ENCODE assay signal across 8 mouse cellular contexts in the genomic region with DNA sequence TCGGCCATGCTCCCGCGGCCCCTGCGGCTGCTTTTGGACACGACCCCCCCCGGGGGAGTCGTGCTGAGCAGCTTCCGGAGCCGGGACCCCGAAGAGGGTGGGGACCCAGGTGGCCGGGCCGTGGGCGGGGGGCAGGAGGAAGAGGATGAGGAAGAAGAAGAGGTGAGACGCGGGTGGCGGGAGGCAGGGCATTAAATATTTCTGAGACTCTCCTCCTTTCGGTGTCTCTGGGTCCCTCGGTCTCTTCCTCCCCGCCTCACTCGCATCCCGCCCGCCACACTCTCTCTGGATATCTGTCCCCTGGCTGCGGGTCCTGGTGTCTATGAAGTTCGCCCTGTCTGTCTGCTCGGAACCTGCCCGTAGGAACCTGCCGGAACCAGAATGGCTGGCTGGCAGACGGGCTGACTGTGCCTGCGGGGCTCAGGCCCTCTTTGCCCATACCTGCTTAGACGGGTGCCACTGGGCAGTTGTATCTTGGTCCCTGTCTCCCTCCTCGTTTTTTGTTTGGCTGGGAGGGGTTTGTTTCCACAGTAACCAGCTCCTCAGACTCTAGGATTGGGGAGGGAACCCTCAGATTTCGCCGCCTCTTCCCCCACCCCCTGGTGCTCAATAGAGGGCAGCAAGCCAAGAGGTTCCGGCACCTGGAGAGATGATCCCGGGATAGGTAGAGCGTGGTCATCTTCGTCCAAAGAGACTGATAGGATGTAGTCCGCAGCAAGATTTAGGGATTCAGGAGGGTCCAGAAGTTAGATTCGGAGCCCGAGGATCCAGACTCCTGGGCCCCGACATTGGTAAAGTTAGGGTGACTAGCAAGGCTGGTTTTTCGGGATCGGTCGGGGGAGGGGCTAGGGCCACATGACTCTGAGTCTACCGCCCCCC. TPM values are rescaled to one million over a fixed set of nuclear protein-coding genes. Genes with fewer than 3 reads are reported as not detected.
DNase-seq lines count a peak whose midpoint lies in the region; ATAC-seq and TF ChIP-seq lines count a peak whose summit lies in the region.

No protein-coding gene starts in this region.

- peak overlapping the region; percentile 83 for H3K27ac ChIP-seq in intestine, postnatal 0 days (ENCODE audit: low read depth, low read length)
- H3K27ac ChIP-seq in midbrain, embryonic 16.5 days (ENCODE audit: low read length) = peak overlapping the region; percentile 94
- H3K27ac ChIP-seq in thymus, adult 2 months (ENCODE audit: control insufficient read depth, insufficient read depth, low read length) = peak overlapping the region; percentile 93

- H3K27me3 ChIP-seq in intestine, postnatal 0 days (replicated peaks; ENCODE audit: control insufficient read depth, insufficient read depth, low read length) = no peaks in the 10 kb centered on the region
- no peaks in the 10 kb centered on the region for H3K27me3 ChIP-seq in midbrain, embryonic 16.5 days (ENCODE audit: control insufficient read depth, insufficient read depth, low read depth, low read length)
- H3K27me3 ChIP-seq in thymus, adult 2 months (ENCODE audit: control insufficient read depth, insufficient read depth, low read length) = no peaks in the 10 kb centered on the region

- peak overlapping the region; percentile 81 for H3K9ac ChIP-seq in intestine, postnatal 0 days (ENCODE audit: low read depth, low read length)
- peak overlapping the region; percentile 92 for H3K9ac ChIP-seq in midbrain, embryonic 16.5 days (ENCODE audit: low read depth, low read length)

- peaks cover 42% of the 10 kb centered on the region for H3K36me3 ChIP-seq in intestine, postnatal 0 days (ENCODE audit: control insufficient read depth, insufficient read depth)
- H3K36me3 ChIP-seq in midbrain, embryonic 16.5 days (ENCODE audit: control insufficient read depth, insufficient read depth, low read length) = peaks cover 9% of the 10 kb centered on the region
- H3K36me3 ChIP-seq in thymus, adult 2 months (ENCODE audit: control insufficient read depth, insufficient read depth, low read length) = peaks cover 6% of the 10 kb centered on the region; the same call in 1 of the 2 replicates

- H3K4me2 ChIP-seq in intestine, postnatal 0 days (replicated peaks; ENCODE audit: low read depth) = peak overlapping the region; percentile 100
- H3K4me2 ChIP-seq in midbrain, embryonic 16.5 days (ENCODE audit: low read length) = peak overlapping the region; percentile 99

- H3K4me3 ChIP-seq in intestine, postnatal 0 days (ENCODE audit: low read depth, low read length) = peak overlapping the region; percentile 81
- peak overlapping the region; percentile 88 for H3K4me3 ChIP-seq in midbrain, embryonic 16.5 days (ENCODE audit: low read depth, low read length)
- H3K4me3 ChIP-seq in thymus, adult 2 months (ENCODE audit: control insufficient read depth, insufficient read depth, low read length) = peak overlapping the region; percentile 75

- TF ChIP-seq POLR2A in thymus, adult 2 months (IDR thresholded peaks at IDR 0.05; ENCODE audit: control insufficient read depth, extremely low read depth, insufficient read depth, low read length, poor library complexity) = 0 out of 2 replicates have a peak, but pooled peaks have one; percentile 7

- H3K9me3 ChIP-seq in intestine, postnatal 0 days (ENCODE audit: control insufficient read depth) = no peaks in the 10 kb centered on the region
- no peaks in the 10 kb centered on the region for H3K9me3 ChIP-seq in midbrain, embryonic 16.5 days (replicated peaks; ENCODE audit: control insufficient read depth, low read length, poor library complexity, severe bottlenecking)

- no peaks in the 10 kb centered on the region for H3K4me1 ChIP-seq in intestine, postnatal 0 days (replicated peaks; ENCODE audit: control insufficient read depth, insufficient read depth, low read length)
- peaks cover 17% of the 10 kb centered on the region for H3K4me1 ChIP-seq in midbrain, embryonic 16.5 days (ENCODE audit: control insufficient read depth, insufficient read depth, low read length)
- peaks cover 18% of the 10 kb centered on the region for H3K4me1 ChIP-seq in thymus, adult 2 months (replicated peaks; ENCODE audit: control insufficient read depth, insufficient read depth, low read length)

- TF ChIP-seq CTCF in intestine, postnatal 0 days (IDR thresholded peaks at IDR 0.05; ENCODE audit: low read depth) = 0 out of 2 replicates have a peak, but pooled peaks have one; percentile 1
- no peak for TF ChIP-seq CTCF in thymus, adult 2 months (IDR thresholded peaks at IDR 0.05; ENCODE audit: borderline replicate concordance, control insufficient read depth, extremely low read depth, insufficient read depth, low read length, poor library complexity)

- no peak for ATAC-seq in intestine, postnatal 0 days
- ATAC-seq in midbrain, embryonic 16.5 days = peak; percentile 22; the same call in 1 of the 2 replicates

- 1% methylated on average over 39 of the region's 45 CpGs for WGBS in intestine, postnatal 0 days
- WGBS in midbrain, embryonic 16.5 days = 0% methylated on average over 43 of the region's 45 CpGs
- WGBS in thymus, adult 2 months = under 1% methylated on average over 45 of the region's 45 CpGs

- DNase-seq in retina, postnatal 1 day = peak; percentile 43
- no peak for DNase-seq in retina, embryonic 14.5 days (ENCODE audit: low spot score)
- DNase-seq in cerebellum, adult 8-10 months = peak; percentile 71
- peak; percentile 98 for DNase-seq in heart, adult 11 months
- DNase-seq in liver = peak; percentile 54
- DNase-seq in thymus, adult 2 months = peak; percentile 79

RNA-seq across cellular contexts. Expression of a gene that starts 1.2 kb away (rescaled TPM):
- 10.8 and 11.6 TPM in 2 replicates for polyA plus RNA-seq in intestine, postnatal 0 days (2015; fragmentation: Nextera tagmentation; extraction: Ambion mirVana)
- polyA plus RNA-seq in midbrain, embryonic 16.5 days (2015; fragmentation: Nextera tagmentation; extraction: Ambion mirVana) = 54.9 and 57.2 TPM in 2 replicates
- 528 and 541 TPM in 2 replicates for polyA plus RNA-seq in thymus, adult 2 months (2012; rRNA removed)

RNA-seq across cellular contexts. Expression of a gene that starts 9.6 kb away (rescaled TPM):
- polyA plus RNA-seq in intestine, postnatal 0 days (2015; fragmentation: Nextera tagmentation; extraction: Ambion mirVana) = 111 and 116 TPM in 2 replicates
- 186 and 191 TPM in 2 replicates for polyA plus RNA-seq in midbrain, embryonic 16.5 days (2015; fragmentation: Nextera tagmentation; extraction: Ambion mirVana)
- polyA plus RNA-seq in thymus, adult 2 months (2012; rRNA removed) = 29.8 and 35.1 TPM in 2 replicates

RNA-seq across cellular contexts. Expression of a gene that starts 9.9 kb away (rescaled TPM):
- polyA plus RNA-seq in intestine, postnatal 0 days (2015; fragmentation: Nextera tagmentation; extraction: Ambion mirVana) = 10.6 and 11.2 TPM in 2 replicates
- polyA plus RNA-seq in midbrain, embryonic 16.5 days (2015; fragmentation: Nextera tagmentation; extraction: Ambion mirVana) = 19.2 TPM in 2 replicates
- 35.4 and 38.1 TPM in 2 replicates for polyA plus RNA-seq in thymus, adult 2 months (2012; rRNA removed)

RNA-seq across cellular contexts. Expression of a gene that starts 14.8 kb away (rescaled TPM):
- polyA plus RNA-seq in intestine, postnatal 0 days (2015; fragmentation: Nextera tagmentation; extraction: Ambion mirVana) = 11.1 and 12.9 TPM in 2 replicates
- 16.8 TPM in 2 replicates for polyA plus RNA-seq in midbrain, embryonic 16.5 days (2015; fragmentation: Nextera tagmentation; extraction: Ambion mirVana)
- polyA plus RNA-seq in thymus, adult 2 months (2012; rRNA removed) = 119 and 120 TPM in 2 replicates

RNA-seq across cellular contexts. Expression of a gene that starts 14.8 kb away (rescaled TPM):
- 102 and 110 TPM in 2 replicates for polyA plus RNA-seq in intestine, postnatal 0 days (2015; fragmentation: Nextera tagmentation; extraction: Ambion mirVana)
- 21.1 and 26.1 TPM in 2 replicates for polyA plus RNA-seq in midbrain, embryonic 16.5 days (2015; fragmentation: Nextera tagmentation; extraction: Ambion mirVana)
- 201 and 248 TPM in 2 replicates for polyA plus RNA-seq in thymus, adult 2 months (2012; rRNA removed)
